Mouse (Mus musculus): ENCODE results near the gene Morc4. TPM values are rescaled to one million over a fixed set of nuclear protein-coding genes. Genes with fewer than 3 reads are reported as not detected.

The Morc4 gene
- 36.4 and 40.4 TPM in 2 replicates for polyA plus RNA-seq (2011; ENCODE audit: insufficient read length, low read depth, missing spikeins)

GRCm38 (mm10) chrX:139870938-139871791 is at the start of gene Morc4:
TSS of gene Morc4 (minus strand) at chrX:139871677.
- Histone ChIP-seq H3K4me3 (ENCODE audit: insufficient read depth, low read length) (peak within 1 kb of the TSS; percentile 78), H3K27ac (ENCODE audit: insufficient read depth, low read length) (no peak within 1 kb of the TSS), H3K4me1 (ENCODE audit: control insufficient read depth, insufficient read depth, low read length) (no peaks in the 10 kb centered on the region)
- TF ChIP-seq CTCF (IDR thresholded peaks at IDR 0.05; ENCODE audit: borderline replicate concordance, insufficient read depth, low read length) (no peak), POLR2A (IDR thresholded peaks at IDR 0.05; ENCODE audit: low read depth, low read length) (peak; percentile 58)

DNA sequence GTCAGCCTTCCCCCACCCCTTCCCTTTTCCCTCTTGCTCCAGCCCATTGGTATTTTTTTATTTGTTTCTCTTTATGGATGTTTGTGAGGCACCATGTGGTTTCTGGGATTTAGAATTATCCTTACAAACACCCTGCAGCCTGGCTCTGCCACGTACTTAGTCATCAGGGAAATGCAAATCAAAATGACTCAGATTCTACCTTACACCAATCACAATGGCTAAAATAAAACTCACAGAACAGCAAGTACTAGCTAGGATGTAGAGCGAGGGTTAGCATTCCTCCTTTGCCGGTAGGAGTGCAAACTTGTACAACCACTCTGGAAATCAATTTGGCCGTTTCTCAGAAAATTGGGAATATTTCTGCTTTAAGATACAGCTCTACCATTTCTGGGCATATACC is 49.1 kb upstream of the Morc4 start:
- Histone ChIP-seq H3K4me1 (ENCODE audit: control insufficient read depth, insufficient read depth, low read length) (no peaks in the 10 kb centered on the region), H3K4me3 (ENCODE audit: insufficient read depth, low read length) (no peak overlapping the region), H3K27ac (ENCODE audit: insufficient read depth, low read length) (no peak overlapping the region)
- TF ChIP-seq POLR2A (IDR thresholded peaks at IDR 0.05; ENCODE audit: low read depth, low read length) (no peak), CTCF (IDR thresholded peaks at IDR 0.05; ENCODE audit: borderline replicate concordance, insufficient read depth, low read length) (no peak)

GRCm38 (mm10) chrX:139891387-139891786 is 19.9 kb upstream of the Morc4 start:
- H3K4me3 ChIP-seq (ENCODE audit: insufficient read depth, low read length): no peak overlapping the region
- no peak overlapping the region for H3K27ac ChIP-seq (ENCODE audit: insufficient read depth, low read length)
- H3K4me1 ChIP-seq (ENCODE audit: control insufficient read depth, insufficient read depth, low read length): no peaks in the 10 kb centered on the region
- TF ChIP-seq CTCF (IDR thresholded peaks at IDR 0.05; ENCODE audit: borderline replicate concordance, insufficient read depth, low read length): no peak
- TF ChIP-seq POLR2A (IDR thresholded peaks at IDR 0.05; ENCODE audit: low read depth, low read length): no peak

DNA sequence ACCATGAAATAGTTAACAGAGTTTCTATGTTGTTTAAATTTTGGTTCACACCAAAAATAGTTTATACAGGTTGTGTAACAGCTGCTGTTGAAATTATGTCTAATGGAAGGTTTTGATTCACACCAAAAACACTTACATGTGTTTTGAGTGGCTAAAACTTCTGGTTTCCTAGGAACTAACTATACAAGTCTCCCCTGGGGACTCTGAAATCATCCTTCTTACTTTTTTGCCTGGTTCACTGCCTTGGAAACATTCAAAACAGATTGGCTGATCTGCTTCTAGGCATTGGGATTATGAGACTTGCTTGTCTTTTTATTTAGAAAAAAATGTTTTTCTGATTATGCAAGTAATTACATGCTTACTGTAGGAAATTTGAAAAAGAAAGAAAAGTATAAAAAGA is 11.7 kb upstream of the Morc4 start:
- Histone ChIP-seq H3K4me3 (ENCODE audit: insufficient read depth, low read length) (no peak overlapping the region), H3K4me1 (ENCODE audit: control insufficient read depth, insufficient read depth, low read length) (no peaks in the 10 kb centered on the region), H3K27ac (ENCODE audit: insufficient read depth, low read length) (no peak overlapping the region)
- no peak for TF ChIP-seq CTCF (IDR thresholded peaks at IDR 0.05; ENCODE audit: borderline replicate concordance, insufficient read depth, low read length)
- no peak for TF ChIP-seq POLR2A (IDR thresholded peaks at IDR 0.05; ENCODE audit: low read depth, low read length)

GRCm38 (mm10) chrX:139877936-139878335 is 6.5 kb upstream of the Morc4 start:
- Histone ChIP-seq H3K4me3 (ENCODE audit: insufficient read depth, low read length) (no peak overlapping the region), H3K27ac (ENCODE audit: insufficient read depth, low read length) (no peak overlapping the region), H3K4me1 (ENCODE audit: control insufficient read depth, insufficient read depth, low read length) (no peaks in the 10 kb centered on the region)
- TF ChIP-seq POLR2A (IDR thresholded peaks at IDR 0.05; ENCODE audit: low read depth, low read length) (no peak), CTCF (IDR thresholded peaks at IDR 0.05; ENCODE audit: borderline replicate concordance, insufficient read depth, low read length) (no peak)

- no peaks in the 10 kb centered on the region for H3K4me1 ChIP-seq (ENCODE audit: control insufficient read depth, insufficient read depth, low read length)
- TF ChIP-seq CTCF (IDR thresholded peaks at IDR 0.05; ENCODE audit: borderline replicate concordance, insufficient read depth, low read length): no peak
- no peak for TF ChIP-seq POLR2A (IDR thresholded peaks at IDR 0.05; ENCODE audit: low read depth, low read length)
- no peak overlapping the region for H3K4me3 ChIP-seq (ENCODE audit: insufficient read depth, low read length)
- no peak overlapping the region for H3K27ac ChIP-seq (ENCODE audit: insufficient read depth, low read length)
These were observed 5.6 kb upstream of the Morc4 start for GRCm38 (mm10) chrX:139877105-139877504.

DNA sequence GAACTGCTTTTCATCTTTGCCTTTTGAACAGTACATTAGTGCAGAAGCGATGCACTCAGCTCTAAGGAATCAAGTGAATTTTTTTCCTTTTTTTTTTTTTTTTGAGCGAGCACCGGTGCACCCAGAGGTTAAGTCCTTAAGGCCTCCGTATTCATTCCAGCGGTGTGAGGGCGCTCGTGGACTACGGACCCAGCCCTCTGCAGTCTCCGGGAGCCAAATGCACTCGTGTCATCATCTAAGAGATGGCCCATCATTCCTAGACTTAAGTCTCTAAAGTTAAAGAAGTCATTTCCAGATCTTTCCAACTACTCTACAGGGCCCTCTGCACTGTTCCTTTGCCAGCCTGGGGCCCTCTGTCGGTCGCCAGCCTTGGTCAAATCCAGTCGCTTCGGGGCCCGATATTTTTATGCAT is 1.2 kb downstream of the Morc4 start:
- Histone ChIP-seq H3K4me3 (ENCODE audit: insufficient read depth, low read length) (peak overlapping the region; percentile 78; the same call in 1 of the 2 replicates), H3K27ac (ENCODE audit: insufficient read depth, low read length) (no peak overlapping the region), H3K4me1 (ENCODE audit: control insufficient read depth, insufficient read depth, low read length) (no peaks in the 10 kb centered on the region)
- TF ChIP-seq POLR2A (IDR thresholded peaks at IDR 0.05; ENCODE audit: low read depth, low read length): no peak
- TF ChIP-seq CTCF (IDR thresholded peaks at IDR 0.05; ENCODE audit: borderline replicate concordance, insufficient read depth, low read length): 0 out of 2 replicates have a peak, but pooled peaks have one; percentile 25

GRCm38 (mm10) chrX:139859402-139859801 is 12.1 kb downstream of the Morc4 start:
- Histone ChIP-seq H3K27ac (ENCODE audit: insufficient read depth, low read length) (no peak overlapping the region), H3K4me3 (ENCODE audit: insufficient read depth, low read length) (no peak overlapping the region), H3K4me1 (ENCODE audit: control insufficient read depth, insufficient read depth, low read length) (no peaks in the 10 kb centered on the region)
- TF ChIP-seq POLR2A (IDR thresholded peaks at IDR 0.05; ENCODE audit: low read depth, low read length): no peak
- no peak for TF ChIP-seq CTCF (IDR thresholded peaks at IDR 0.05; ENCODE audit: borderline replicate concordance, insufficient read depth, low read length)

GRCm38 (mm10) chrX:139854795-139855194 is 16.7 kb downstream of the Morc4 start:
- TF ChIP-seq POLR2A (IDR thresholded peaks at IDR 0.05; ENCODE audit: low read depth, low read length) (no peak), CTCF (IDR thresholded peaks at IDR 0.05; ENCODE audit: borderline replicate concordance, insufficient read depth, low read length) (no peak)
- H3K4me1 ChIP-seq (ENCODE audit: control insufficient read depth, insufficient read depth, low read length): no peaks in the 10 kb centered on the region
- no peak overlapping the region for H3K27ac ChIP-seq (ENCODE audit: insufficient read depth, low read length)
- H3K4me3 ChIP-seq (ENCODE audit: insufficient read depth, low read length): no peak overlapping the region

DNA sequence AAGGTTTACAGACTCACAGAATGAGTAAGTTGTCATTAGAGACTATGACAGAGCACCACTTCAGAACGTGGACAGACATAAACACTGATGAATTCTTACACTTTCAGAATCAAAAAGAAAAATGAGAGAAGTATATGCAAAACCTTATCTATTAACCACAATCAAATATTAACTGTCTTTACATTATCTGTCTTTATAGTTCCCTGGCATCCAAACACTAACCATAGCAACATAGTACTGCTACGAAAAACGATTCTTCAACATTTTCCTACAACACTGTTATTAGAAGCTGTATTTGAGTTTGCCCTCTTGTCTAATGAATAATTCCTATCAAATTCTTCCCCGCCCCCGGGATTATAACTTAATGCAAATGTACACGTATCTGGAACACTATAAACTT is 30.4 kb downstream of the Morc4 start:
- Histone ChIP-seq H3K4me1 (ENCODE audit: control insufficient read depth, insufficient read depth, low read length) (no peaks in the 10 kb centered on the region), H3K27ac (ENCODE audit: insufficient read depth, low read length) (no peak overlapping the region), H3K4me3 (ENCODE audit: insufficient read depth, low read length) (no peak overlapping the region)
- TF ChIP-seq CTCF (IDR thresholded peaks at IDR 0.05; ENCODE audit: borderline replicate concordance, insufficient read depth, low read length): no peak
